Mouse (Mus musculus): ENCODE results near the gene Chd1l. TPM values are rescaled to one million over a fixed set of nuclear protein-coding genes. Genes with fewer than 3 reads are reported as not detected.

Chd1l gene
- total RNA-seq (2021), result 10 to 100 TPM; 11.0 to 11.1 TPM
- long read RNA-seq, experiment 1, transcript Chd1l-201 (23 exons, 3,008 nt), result major isoform, 14 of 29 reads
- long read RNA-seq, experiment 1, partial matches to known transcripts, result 2 of 29 reads
- long read RNA-seq, experiment 1, other reads (novel, unspliced or antisense), result 13 of 29 reads
- long read RNA-seq, experiment 2, transcript Chd1l-201 (23 exons, 3,008 nt), result major isoform, 7 of 19 reads
- long read RNA-seq, experiment 2, partial matches to known transcripts, result 5 of 19 reads
- long read RNA-seq, experiment 2, other reads (novel, unspliced or antisense), result 7 of 19 reads

DNA sequence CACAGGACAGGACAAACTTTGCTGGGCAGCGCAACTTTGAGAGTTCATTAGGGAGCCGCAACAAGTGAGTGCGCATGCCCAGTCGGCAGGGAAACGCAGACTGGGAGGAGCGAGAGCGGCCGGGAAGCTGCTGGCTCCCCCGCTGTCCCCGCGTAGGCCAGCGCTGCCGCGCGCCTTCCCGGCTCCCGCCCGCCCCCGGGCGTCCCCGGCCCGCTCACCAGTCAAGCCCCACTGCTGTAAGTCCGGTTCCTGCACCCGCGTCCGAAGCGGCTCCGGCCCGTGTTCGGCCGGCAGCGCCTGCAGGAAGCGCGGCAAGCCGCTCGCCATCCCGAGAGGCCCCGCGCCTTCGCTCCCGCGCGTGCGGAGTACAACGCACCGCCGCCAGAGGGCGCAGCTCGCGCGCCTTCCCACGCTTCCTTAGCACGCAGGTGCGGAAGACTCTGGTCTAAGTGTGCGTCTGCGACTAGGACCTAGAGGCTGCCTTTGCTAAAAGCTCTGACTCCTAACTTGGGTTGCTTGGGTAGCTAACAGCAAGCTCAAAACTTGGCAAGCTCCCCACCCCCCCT is at the start of gene Chd1l:
TSS of gene Chd1l (minus strand) at position 359 of the 566 bp plus-strand sequence.
- DNase-seq (ENCODE audit: low spot score), result peak; percentile 89

DNA sequence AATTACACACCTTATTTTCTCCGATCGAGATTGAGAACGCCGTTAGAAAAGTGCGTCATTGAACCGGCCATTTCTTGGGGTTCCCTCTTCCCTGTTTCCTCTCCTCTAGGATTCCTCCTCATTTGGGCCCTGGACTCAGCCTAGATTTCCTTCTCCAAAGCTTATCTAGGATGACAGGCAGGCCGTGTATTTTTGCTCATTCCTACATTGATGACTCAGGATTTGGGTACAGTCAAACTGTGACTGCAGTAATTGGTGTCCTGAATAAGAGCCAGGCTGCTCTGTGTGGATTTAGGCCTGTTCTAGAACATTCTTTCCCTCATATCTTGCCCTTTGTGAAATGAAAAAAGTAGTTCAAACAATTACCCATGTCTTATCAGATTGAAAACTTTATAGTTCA is 49.7 kb upstream of the Chd1l start:
- no peak for DNase-seq (ENCODE audit: low spot score)

DNA sequence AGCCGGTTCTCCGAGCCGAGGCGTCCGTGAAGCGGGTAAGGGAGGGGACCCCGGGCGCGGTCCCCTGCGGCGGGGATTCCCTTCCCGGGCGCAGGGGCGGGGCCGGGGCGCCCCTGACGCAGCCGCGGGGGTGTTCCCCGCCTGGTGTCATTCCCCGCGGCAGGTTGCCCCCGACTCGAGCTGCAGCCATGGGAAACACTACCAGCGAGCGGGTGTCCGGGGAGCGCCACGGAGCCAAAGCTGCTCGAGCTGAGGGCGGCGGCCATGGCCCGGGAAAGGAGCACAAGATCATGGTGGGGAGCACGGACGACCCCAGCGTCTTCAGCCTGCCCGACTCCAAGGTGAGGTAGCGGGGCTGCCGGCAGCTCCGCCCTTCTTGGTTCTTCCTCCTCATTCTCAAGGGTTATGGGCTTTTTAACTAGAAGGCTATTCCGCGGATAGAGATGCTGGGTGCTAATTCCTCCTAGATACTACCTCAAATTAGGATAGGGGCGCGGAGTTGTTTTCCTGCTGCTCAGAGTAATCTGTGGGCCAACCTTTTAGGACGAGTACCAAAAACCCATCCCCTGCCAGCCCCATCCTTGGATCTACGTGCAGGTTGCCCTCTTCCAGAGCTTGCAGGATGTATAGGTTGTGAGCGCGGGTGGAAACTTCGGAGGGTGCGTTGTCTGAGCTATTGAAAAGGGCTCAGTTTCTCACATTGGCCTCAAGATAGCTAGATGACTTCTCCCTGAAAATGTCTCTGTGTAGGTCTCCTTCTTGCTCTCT is 48.6 kb upstream of the Chd1l start:
- DNase-seq (ENCODE audit: low spot score), result peak; percentile 15

DNA sequence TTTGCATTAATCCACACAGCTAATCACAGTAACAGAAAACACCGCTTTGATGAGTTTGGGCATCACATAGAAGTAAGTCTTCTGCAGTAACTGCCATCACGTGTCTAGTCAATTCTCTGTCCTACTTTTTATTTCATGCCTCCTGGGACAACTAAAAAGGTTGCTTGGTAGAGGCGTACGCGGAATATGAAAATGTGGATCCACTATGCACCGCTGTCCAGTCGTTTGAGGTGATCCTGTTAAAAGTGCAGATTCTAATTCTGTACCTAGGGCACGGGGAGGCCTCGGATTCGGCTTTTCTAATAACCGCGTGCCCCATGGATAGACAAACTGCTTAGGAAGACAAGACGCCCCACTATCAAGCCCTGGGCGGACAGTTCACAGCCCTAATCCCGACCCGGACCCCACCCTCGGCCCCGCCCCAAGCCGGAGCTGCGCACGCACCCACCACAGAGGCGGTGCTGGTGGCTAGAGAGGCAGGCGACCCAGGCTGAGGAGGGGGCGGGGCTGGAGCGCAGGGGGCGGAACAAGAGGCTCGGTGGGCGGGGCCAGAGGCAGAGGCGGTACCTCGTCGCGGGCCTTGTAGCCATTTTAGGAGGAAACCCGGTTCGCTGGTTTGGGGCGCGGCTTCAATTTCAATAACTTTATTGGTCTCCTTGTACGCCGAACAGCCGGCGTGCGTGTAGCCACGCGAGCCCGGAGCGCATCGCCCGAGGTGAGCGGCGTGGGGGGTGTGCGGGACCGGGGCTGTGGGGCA is 47.8 kb upstream of the Chd1l start, which contains the start of gene Prkab2:
TSS of gene Prkab2 (plus strand) at position 539 of the 757 bp plus-strand sequence.
- DNase-seq (ENCODE audit: low spot score), result peak; percentile 98

DNA sequence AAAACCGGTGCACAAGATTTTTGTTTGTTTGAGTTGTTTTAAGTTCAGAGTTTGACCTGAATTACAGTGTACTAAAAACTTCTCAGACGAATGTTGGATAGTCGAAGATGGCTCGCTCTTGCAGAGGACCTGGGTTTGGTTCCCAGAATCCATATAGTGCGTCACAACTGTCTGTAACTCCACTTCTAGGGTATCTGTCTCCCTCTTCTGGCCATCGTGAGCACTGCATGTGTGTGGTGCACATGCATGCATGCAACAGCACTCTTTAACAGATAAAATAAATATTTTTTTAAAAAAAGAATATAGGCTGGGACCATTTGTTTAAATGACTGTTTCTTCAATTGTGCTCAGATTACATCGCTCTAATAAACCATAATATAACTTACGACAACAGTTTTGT is 44.9 kb upstream of the Chd1l start:
- no peak for DNase-seq (ENCODE audit: low spot score)

DNA sequence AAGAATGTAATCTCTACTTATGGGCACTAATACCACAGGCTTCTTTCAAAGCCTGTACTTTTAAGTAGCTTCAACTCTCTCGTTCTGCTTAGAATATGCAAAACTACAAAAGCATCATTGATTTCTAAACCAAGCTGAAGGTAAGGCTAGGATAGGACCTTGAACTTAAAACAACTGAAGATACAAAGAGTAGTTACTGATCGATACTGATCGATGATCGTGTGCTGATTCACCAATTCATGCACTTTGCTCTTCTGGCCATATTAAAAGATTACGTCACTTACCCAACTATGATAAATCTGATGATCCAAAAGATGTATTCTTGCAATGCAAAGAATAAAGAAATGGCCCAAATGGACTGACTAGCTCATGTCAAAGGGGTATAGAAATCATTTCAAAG is 43.8 kb upstream of the Chd1l start:
- DNase-seq (ENCODE audit: low spot score), result no peak

DNA sequence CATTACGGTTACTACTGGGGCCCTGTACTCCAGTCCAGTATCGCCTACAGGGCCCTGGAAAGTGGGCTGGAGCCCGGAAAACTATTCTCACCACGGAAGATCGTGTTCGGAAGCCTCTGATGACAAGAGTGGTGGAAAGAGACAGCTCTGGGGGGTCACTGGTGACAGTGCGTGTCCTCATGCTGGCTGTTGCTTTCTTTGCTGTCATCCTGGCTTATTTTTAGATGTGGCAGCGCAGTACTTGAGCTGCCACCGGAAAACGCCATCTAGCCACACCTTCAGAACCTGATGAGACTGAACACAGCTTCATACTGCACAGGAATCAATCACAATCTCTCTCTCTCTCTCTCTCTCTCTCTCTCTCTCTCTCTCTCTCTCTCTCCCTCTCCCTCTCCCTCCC is 41.6 kb upstream of the Chd1l start:
- peak; percentile 51 for DNase-seq (ENCODE audit: low spot score)

DNA sequence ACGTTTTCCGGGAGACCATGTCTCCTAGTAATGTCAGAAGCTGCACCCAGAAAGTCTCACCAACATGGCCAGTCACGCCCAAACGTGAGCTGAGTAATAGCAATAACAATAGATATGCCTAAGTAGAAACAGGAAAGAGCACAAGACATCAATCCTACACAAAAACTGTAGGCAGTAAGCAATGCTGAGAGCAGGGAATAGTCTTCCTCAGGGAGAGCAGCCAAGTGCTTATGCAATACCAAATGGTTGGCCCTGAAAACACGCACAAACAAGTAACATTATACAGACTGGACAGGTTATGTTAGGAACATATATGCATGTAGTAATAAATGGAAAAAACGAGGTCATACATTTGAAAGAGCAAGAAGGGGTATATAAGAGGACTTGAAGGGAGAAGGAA is 39.5 kb upstream of the Chd1l start:
- DNase-seq (ENCODE audit: low spot score), result no peak

DNA sequence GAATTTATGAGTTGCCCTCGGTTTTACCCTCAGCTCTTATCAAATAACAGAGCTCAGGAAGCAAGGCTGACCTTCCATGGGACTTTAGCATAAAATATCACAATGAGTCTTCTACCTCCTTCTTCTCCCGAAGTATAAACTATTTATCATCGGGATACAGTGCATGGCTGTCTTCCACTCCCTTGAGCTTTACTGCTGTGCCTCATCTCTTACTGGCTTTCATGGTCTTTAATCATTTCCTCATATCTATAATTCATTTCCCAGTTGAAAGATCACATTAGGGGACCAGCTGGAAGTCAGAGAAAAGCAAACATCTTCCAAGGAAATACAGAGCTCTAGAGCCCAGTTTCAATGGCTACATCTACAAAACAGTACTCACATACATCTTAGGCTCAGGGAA is 39.0 kb upstream of the Chd1l start:
- DNase-seq (ENCODE audit: low spot score), result no peak

DNA sequence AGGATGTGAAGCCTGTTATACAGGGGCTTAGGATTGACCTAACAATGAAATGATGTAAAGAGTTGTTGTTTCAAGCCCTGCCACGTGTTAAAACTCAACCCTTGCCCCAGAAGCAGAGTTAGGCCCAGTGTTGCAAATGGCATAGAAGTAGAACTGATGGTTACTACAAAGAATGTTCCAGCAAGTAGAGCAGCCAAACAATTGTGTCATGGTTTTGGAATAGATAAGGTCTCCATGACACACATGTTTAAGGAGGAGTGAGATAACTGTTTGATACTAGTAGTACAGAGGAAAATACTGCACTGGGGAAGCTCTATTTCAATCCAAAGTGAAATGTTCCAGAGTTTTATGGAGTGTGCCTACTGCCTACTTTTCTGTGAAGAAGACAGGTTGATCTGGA is 38.5 kb upstream of the Chd1l start:
- peak; percentile 21 for DNase-seq (ENCODE audit: low spot score)

DNA sequence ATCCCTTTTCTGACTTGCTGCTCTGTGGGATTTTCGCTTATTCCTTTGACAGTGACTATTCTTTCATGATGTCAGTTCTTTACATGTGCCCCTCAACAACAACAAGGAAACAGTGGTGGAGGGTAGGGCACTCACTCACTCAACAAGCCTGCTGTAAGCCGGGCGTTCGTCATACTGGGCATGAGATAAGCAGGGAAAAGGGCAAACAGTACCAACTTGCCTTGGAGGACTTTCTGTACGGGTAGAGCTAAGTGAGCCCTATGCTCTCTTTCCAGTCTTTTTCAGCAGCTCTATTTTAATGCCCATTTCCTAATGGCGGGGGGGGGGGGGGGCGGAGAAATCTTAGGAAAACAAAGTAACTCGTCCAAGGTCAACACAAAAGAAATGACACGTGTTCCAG is 32.0 kb upstream of the Chd1l start:
- DNase-seq (ENCODE audit: low spot score), result no peak

DNA sequence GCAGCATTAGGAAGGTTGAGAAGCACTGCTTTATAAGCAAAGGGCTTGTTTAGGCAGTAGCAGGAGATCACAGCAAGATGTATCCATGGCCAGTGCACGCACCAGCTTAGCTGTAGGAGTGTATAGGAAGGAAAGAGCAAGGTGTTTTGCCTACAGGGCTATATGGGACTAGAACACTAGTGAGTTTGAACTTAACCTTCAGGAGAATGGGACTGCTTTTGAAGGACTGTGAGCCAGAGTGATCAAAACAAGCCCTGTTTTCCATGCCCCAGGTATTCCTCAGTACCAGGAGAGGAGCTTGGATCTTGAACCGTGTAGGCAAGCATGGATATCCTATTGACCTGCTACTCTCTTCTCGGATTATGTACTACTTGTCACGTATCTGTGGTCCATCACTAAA is 31.4 kb upstream of the Chd1l start:
- no peak for DNase-seq (ENCODE audit: low spot score)

DNA sequence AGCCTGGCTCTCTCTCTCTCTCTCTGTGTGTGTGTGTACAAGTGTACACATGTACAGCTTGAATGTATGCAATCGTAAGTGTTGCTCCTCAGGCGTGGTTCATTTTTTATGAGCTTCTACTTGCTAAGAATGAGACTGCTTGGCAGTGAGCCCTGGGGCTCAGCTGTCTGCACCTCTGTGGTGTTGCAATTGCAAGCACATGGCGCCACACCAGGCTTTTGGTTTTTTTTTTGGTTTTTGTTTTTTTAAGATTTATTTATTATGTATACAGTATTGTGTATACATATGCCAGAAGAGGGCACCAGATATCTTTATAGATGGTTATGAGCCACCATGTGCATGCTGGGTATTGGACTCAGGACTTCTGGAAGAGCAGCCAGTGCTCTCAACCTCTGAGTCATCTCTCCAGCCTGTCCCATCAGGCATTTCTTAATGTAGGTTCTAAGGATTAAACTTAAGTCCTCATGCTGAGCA is 24.3 kb upstream of the Chd1l start:
- DNase-seq (ENCODE audit: low spot score), result peak; percentile 66

DNA sequence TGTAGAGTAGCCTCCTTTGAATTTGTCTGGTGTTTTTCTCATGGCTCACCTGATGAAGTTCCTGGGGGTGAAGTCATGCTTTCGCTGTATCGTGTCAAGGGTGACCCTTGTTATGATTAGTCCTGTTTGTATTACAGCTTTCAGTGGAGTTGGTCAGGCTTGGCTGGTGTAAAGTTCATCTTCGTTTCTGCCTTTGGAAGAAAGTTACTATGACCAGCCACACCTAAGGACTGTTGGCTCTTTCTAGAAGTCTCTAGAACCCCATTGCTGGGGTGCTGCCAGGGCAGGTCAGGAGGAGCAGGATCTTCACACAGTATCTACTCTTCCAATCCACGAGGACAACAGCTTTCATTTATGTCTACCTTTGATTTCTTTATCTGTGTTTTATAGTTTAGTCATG is 23.5 kb upstream of the Chd1l start:
- no peak for DNase-seq (ENCODE audit: low spot score)

DNA sequence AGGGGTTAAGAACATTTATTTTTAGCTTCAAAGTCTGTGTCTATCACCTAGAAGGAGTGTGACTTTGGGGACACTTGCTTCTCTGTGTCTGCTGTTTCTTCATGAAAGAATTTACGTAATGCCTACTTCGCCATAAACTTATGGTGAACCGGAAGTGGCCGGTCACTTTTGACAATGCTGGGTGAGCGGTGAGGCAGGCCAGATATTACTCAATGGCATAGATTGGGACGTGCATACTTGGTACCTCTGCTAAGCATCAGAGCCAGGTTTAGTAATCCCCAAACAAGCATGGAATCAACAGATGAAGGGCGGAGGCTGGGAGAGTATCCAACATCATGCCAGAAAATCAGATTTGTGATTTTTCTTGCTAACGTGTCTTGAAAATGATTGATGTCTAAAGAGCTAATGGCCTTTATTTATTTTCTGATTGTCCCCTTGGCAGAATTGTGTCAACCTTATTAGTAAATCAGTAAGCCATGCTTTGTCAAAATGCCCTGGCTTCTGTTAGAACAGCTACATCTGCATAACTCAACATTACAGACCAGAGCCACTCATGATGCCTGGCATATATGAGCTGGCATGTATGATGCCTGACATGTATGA is 21.4 kb upstream of the Chd1l start:
- no peak for DNase-seq (ENCODE audit: low spot score)

DNA sequence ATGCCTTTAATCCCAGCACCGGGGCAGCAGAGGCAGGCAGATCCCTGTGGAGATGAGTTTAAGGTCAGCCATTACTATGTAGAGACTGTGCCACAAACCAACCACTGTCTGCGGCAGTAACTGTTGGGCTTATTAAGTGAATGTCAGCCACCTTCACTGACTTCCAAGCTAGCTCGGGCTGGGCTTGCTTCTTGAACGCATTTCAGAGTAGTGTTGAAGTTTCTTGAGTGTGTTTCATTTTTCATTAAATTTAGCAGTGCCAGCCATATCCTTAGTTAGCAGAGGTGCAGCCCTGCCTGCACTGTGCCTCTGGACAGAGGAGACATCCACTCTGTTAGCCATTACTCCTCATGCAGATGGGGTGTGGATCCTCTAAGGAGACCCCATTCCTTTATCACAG is 20.7 kb upstream of the Chd1l start:
- no peak for DNase-seq (ENCODE audit: low spot score)

DNA sequence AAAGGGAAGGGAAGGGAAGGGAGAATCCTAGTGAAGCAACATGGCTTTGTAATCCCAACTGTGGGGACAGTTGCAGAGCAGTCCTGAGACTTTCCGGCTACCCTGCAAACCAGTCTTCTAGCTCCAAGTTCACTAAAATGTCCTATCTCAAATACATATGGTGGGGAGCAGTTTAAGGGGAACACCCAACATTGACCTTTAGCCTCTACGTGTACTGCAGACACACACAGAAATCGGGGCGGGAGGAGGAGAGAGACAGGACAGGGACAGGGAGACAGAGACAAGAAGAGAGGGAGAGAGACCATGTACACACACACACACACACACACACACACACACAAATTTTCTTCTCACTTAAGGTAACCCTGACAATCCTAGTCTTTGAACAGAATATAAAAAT is 19.9 kb upstream of the Chd1l start:
- no peak for DNase-seq (ENCODE audit: low spot score)

DNA sequence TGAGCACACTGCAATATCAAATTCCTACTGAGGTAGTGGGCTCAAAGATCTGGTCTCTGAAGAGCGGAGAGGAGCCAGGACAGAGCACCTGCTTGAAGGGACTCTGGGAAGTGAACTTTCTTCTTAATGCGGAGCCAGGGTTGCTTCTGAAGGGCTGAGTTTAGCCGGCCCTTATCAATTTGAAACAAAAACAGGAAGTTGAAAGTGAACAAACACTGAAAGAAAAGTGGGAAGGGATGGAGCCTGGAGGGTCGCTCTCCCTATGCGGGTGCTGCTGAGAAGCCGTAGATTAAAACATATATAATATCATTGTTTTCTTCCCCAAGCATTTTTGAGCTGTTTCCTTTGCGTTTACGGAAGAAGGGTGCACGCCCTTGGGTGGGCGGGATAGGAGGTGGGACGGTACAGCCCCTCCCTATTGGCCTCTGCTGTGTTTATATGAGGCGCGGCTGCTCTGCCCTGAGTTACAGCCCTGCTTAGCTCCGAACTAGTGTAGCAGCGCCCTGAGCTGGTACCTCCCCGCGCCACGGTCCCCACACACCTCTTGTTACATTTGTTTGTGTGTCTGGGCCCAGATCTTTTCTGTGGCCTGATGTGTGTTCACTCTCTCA is 18.5 kb upstream of the Chd1l start, which contains the start of gene Fmo5:
TSS of gene Fmo5 (plus strand) at position 414 of the 611 bp plus-strand sequence.
- peak; percentile 76 for DNase-seq (ENCODE audit: low spot score)

DNA sequence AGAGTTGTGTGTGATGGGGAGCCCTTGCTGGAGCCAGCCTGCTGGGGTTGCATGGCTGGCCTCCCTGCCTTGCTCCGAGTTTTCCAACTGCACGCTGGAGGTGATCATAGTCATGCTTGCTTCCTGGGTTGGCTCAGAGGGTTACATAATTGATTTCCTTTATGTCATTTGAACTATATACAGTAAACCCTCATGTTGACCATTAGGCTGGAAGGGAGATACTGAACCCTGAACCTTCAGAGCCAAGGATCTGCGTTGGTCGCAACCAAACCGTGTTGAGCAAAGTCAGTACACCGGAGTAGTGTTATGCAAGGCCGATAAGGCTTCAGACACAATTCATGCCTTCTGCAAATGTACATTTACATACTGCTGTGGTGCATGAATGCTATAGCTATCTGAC is 17.9 kb upstream of the Chd1l start:
- no peak for DNase-seq (ENCODE audit: low spot score)

DNA sequence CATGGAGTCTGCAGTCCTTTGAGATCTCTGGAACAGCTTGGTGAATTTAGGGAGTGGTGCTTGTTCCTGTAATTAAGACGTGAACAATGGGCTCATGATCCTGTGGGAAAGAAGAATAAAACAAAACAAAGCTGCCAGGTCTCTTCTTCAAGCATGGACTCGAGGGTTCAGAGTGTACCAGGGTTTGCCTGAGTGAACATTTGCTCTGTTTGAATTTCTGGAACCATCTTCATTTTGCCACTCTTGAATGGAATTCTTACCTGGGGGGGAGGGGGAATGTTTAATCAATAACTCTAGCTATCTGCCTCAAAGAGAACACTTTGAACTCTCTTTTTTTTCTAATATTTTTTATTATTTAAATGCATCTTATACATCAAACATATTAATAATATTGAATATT is 14.6 kb upstream of the Chd1l start:
- DNase-seq (ENCODE audit: low spot score), result no peak

DNA sequence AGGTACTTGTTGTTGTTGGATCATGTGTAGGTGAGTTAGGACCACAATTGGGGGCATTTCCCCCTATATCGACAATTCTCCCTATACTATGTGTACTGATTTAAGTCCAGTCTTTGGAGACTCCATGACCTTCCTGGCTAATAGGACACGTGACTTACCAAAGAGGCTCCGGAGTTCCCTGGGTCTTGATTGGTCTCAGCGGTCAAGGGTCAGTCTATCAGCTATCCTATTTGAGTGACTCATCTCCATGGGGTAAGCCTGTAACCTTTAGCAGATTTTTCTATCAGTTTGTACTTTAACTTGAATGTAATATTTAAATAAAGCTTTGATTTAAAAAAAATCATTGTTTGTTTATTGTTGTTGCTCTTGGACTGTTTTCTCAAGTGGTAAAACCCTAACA is 10.7 kb upstream of the Chd1l start:
- DNase-seq (ENCODE audit: low spot score), result no peak
